Mouse (Mus musculus) large intestine, adult 2 months (tissue): ENCODE data around the gene Ercc6l2. TPM values are rescaled to one million over a fixed set of nuclear protein-coding genes. Genes with fewer than 3 reads are reported as not detected.
A peak's percentile ranks its signal among the peaks of the same experiment; 100 is the strongest.

Experiments used
- DNase-seq: peaks from one replicate; pipeline ENCODE4 v3.0.0-alpha.2; 2012; ENCODE audit warnings: low read depth, low spot score
- WGBS: fragments of 180-500 bp; shearing (Covaris S2); methylation state at CpG from one replicate; pipeline ENCODE4 v1.1.7; 2018; 5-methylcytosine and 5-hydroxymethylcytosine counted together
- polyA plus RNA-seq: library from polyadenylated mRNA; depleted of rRNA; stranded (reverse); fragments of >200 nt; gene quantifications from 2 replicates; pipeline ENCODE4 v1.2.3, GENCODE M21; 2012

Ercc6l2 gene
- polyA plus RNA-seq, 1 experiment: 2.0 TPM

- WGBS: 60% methylated on average over 1 of the region's 1 CpGs
These were observed 64.2 kb downstream of the Ercc6l2 start for GRCm38 (mm10) chr13:63879105-63879863.

GRCm38 (mm10) chr13:63879864-63880141, 64.8 kb downstream of the Ercc6l2 start:
- no peak for DNase-seq
- WGBS: 78% methylated on average over 4 of the region's 4 CpGs

More at GRCm38 (mm10) chr13:63879105-63879863, 64.2 kb downstream of the Ercc6l2 start:
- no peak for DNase-seq

GRCm38 (mm10) chr13:63885532-63885949, 70.5 kb downstream of the Ercc6l2 start:
- DNase-seq: no peak
- 17% methylated on average over 3 of the region's 3 CpGs for WGBS

- no peak for DNase-seq
- 92% methylated on average over 3 of the region's 3 CpGs for WGBS
These were observed 71.5 kb downstream of the Ercc6l2 start for GRCm38 (mm10) chr13:63886429-63887052.

- 60% methylated on average over 12 of the region's 12 CpGs for WGBS
- DNase-seq: no peak
These were observed 85.8 kb downstream of the Ercc6l2 start for GRCm38 (mm10) chr13:63900679-63901302.

GRCm38 (mm10) chr13:63901303-63901713, 86.3 kb downstream of the Ercc6l2 start:
- DNase-seq: no peak

GRCm38 (mm10) chr13:63901714-63902597, 86.9 kb downstream of the Ercc6l2 start:
- DNase-seq: no peak
- 54% methylated on average over 28 of the region's 28 CpGs for WGBS

More at GRCm38 (mm10) chr13:63901303-63901713, 86.3 kb downstream of the Ercc6l2 start:
- WGBS: 57% methylated on average over 17 of the region's 17 CpGs

- 37% methylated on average over 4 of the region's 4 CpGs for whole genome bisulfite sequencing
These were observed 91.5 kb downstream of the Ercc6l2 start for GRCm38 (mm10) chr13:63906516-63906915.

GRCm38 (mm10) chr13:63907437-63907836, 92.4 kb downstream of the Ercc6l2 start:
- 73% methylated on average over 4 of the region's 4 CpGs for WGBS
- DNase-seq: no peak

More at GRCm38 (mm10) chr13:63906516-63906915, 91.5 kb downstream of the Ercc6l2 start:
- no peak for DNase-seq

- no peak for DNase-seq
- WGBS: 70% methylated on average over 5 of the region's 5 CpGs
These were observed 95.2 kb downstream of the Ercc6l2 start for GRCm38 (mm10) chr13:63910141-63910804.

GRCm38 (mm10) chr13:63911617-63912016, 96.6 kb downstream of the Ercc6l2 start:
- no peak for DNase-seq
- WGBS: 63% methylated on average over 3 of the region's 3 CpGs

- 88% methylated on average over 6 of the region's 6 CpGs for WGBS
- no peak for DNase-seq
These were observed 98.1 kb downstream of the Ercc6l2 start for GRCm38 (mm10) chr13:63913136-63913535.

GRCm38 (mm10) chr13:63915176-63915575, 100.1 kb downstream of the Ercc6l2 start:
- no peak for DNase-seq
- WGBS: 24% methylated on average over 3 of the region's 3 CpGs

GRCm38 (mm10) chr13:63915684-63916083, 100.6 kb downstream of the Ercc6l2 start:
- DNase-seq: no peak
- WGBS: 75% methylated on average over 1 of the region's 1 CpGs

- WGBS: 88% methylated on average over 8 of the region's 8 CpGs
- no peak for DNase-seq
These were observed 101.5 kb downstream of the Ercc6l2 start for GRCm38 (mm10) chr13:63916568-63916967.

GRCm38 (mm10) chr13:63917198-63917767, 102.2 kb downstream of the Ercc6l2 start:
- peak; percentile 44 for DNase-seq
- 11% methylated on average over 11 of the region's 11 CpGs for WGBS

- DNase-seq: no peak
- 16% methylated on average over 11 of the region's 11 CpGs for WGBS
These were observed 103.0 kb downstream of the Ercc6l2 start for GRCm38 (mm10) chr13:63917776-63918621.
